Mouse (Mus musculus) retina, postnatal 7 days (tissue): ENCODE measurements at regions not wholly inside any gene's neighbourhood (a gene's known extent, or its start where the extent isn't known, plus 50 kb on each side); places are given as distances from the start of the nearest gene placed in this dataset.
A peak's percentile ranks its signal among the peaks of the same experiment; 100 is the strongest.

Experiments
- DNase-seq: peaks from one replicate; pipeline ENCODE4 v3.0.0-alpha.2; 2012; ENCODE audit warnings: low read depth, low spot score

- no peak for DNase-seq
Observed at GRCm38 (mm10) chr8:107859770-107860169, 82.7 kb upstream of the Zfhx3 start.

- DNase-seq = no peak
Observed at GRCm38 (mm10) chr8:107860251-107860650, 82.2 kb upstream of the Zfhx3 start.

GRCm38 (mm10) chr8:107864802-107865651 lies 77.4 kb upstream of the Zfhx3 start:
- DNase-seq = no peak

- no peak for DNase-seq
Observed at GRCm38 (mm10) chr8:107865744-107866143, 76.7 kb upstream of the Zfhx3 start.

- no peak for DNase-seq
Observed at GRCm38 (mm10) chr8:107871718-107872117, 70.7 kb upstream of the Zfhx3 start.

- no peak for DNase-seq
Observed at GRCm38 (mm10) chr8:107872121-107872520, 70.3 kb upstream of the Zfhx3 start.

GRCm38 (mm10) chr8:107876455-107876854 lies 66.0 kb upstream of the Zfhx3 start:
- DNase-seq = no peak

- peak; percentile 56 for DNase-seq
Observed at GRCm38 (mm10) chr8:107881851-107882250, 60.6 kb upstream of the Zfhx3 start.

- no peak for DNase-seq
Observed at GRCm38 (mm10) chr8:107885547-107885946, 56.9 kb upstream of the Zfhx3 start.

GRCm38 (mm10) chr8:107885971-107886370 lies 56.5 kb upstream of the Zfhx3 start:
- no peak for DNase-seq

- DNase-seq = no peak
Observed at GRCm38 (mm10) chr8:107886516-107887253, 55.8 kb upstream of the Zfhx3 start.

- no peak for DNase-seq
Observed at GRCm38 (mm10) chr8:107887333-107887732, 55.1 kb upstream of the Zfhx3 start.

GRCm38 (mm10) chr8:107890922-107891321 lies 51.5 kb upstream of the Zfhx3 start:
- DNase-seq = no peak
